Mouse (Mus musculus) neutrophil, adult 65 days (primary cell): ENCODE data around the gene Gm17469. TPM values are rescaled to one million over a fixed set of nuclear protein-coding genes. Genes with fewer than 3 reads are reported as not detected.

ENCODE experiments used
- total RNA-seq: library from RNA; stranded (reverse); gene quantifications from 2 replicates; pipeline ENCODE4 v1.2.4, GENCODE M21; 2023

The Gm17469 gene
- not detected in 2 replicates for total RNA-seq

DNA sequence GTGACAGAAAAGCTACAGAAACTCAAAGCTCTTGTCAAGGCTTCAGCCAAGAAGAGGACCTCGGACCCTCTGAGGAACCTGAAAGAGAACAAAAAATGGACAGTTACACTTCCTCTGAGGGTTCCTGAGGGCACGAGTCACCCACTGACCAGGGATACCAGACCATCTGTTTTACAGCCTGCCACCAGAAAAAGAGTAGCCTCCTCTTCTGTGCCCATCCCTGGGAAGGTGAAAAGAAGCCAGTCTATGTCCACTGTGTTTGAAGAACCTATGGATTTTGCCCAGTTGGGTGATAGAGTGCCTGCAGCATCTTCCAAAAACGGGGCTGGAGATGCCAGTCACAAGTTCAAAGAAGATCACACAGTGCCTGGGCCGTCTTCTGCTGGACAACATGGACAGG, at the start of gene Gm17469:
Gm17469 (plus strand) TSS at position 301 of the 400 bp plus-strand sequence.

Other genes with a start within 250 kb of the Gm17469 start
- gene Gm17584, start 129.3 kb upstream of the Gm17469 start, total RNA-seq = not detected in 2 replicates